Mouse (Mus musculus) spleen, adult 2 months (tissue): ENCODE results near the gene Psors1c2.

ENCODE experiments used
- CTCF ChIP-seq: fragments of 200-500 bp; IDR thresholded peaks from 2 replicates; pipeline ENCODE4 v1.5.1; 2011; ENCODE audit warnings: mild to moderate bottlenecking, inconsistent platforms; ENCODE audit not compliant: insufficient read depth, insufficient read length, insufficient replicate concordance; ENCODE audit errors: extremely low read depth
- POLR2A ChIP-seq: fragments of 200-500 bp; IDR thresholded peaks from 2 replicates; pipeline ENCODE4 v1.6.1; 2011; ENCODE audit warnings: low read depth, low read length, inconsistent platforms

DNA sequence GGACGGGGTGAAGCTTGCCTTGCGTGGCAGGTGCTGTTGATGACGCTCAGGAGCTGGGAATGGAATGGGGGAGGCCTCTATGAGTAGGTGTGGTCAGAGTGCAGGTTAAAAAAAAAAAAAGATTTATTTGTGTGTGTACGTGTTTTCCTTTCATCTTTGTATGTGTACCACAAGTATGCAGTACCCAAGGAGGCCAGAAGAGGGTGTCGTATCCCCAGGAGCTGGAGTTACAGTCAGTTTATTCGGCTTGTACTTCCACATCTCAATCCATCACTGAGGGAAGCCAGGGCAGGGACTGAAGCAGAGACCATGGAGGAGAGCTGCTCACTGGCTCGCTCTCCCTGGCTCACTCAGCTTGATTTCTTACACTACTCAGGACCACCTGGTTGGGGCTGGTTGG, 38.5 kb downstream of the Psors1c2 start:
- TF ChIP-seq CTCF (no peak), POLR2A (no peak)
